Mouse (Mus musculus): ENCODE results near the gene Fkbp2. TPM values are rescaled to one million over a fixed set of nuclear protein-coding genes. Genes with fewer than 3 reads are reported as not detected.

Gene Fkbp2
- polyA plus RNA-seq (2014; fragmentation: Nextera tagmentation; extraction: Ambion mirVana) = 84.4 and 84.8 TPM in 2 replicates

DNA sequence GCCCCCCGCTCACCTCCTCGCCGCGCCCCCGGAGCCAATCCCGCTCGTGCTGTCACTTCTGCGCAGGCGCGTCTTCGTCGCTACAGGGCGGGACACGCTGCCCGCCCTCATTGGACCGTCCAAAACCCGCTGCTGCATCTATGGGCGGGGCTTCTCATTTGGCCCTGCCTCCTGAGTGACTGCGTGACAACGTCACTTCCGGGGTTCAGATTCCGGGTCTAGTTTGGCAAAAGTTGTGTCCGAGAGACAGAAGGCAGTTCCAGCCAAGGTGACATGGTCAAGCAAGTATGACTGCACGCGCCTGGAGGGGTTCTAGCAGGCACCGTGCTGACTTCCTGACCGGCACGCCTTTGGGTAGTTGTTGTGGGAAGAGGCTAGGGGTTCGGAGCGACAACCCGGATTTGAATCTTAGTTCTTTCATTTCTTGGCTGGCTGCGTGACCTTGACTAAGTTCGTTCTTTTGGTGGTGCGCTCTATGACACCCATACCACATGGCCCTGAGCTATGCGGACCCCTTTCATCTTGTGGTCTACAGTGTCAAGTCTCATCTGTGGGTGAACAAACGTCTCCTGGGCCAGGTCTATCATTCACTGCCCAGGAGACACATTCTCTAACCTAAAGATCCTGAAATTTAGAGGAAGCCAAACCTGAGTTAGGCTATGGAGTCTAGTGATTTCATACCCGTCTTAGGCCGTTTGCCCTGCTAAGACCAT is at the start of gene Fkbp2:
Gene Fkbp2, minus strand, starts transcription at position 121 of the 713 bp plus-strand sequence.
- H3K9me3 ChIP-seq (ENCODE audit: low read depth, low read length) = no peaks in the 10 kb centered on the region
- H3K4me3 ChIP-seq (ENCODE audit: low read depth, low read length) = peak within 1 kb of the TSS; percentile 58
- peak within 1 kb of the TSS; percentile 71 for H3K4me2 ChIP-seq
- H3K27ac ChIP-seq (ENCODE audit: low read depth) = peak within 1 kb of the TSS; percentile 89
- no peaks in the 10 kb centered on the region for H3K27me3 ChIP-seq (ENCODE audit: insufficient read depth, low read length)
- H3K4me1 ChIP-seq (ENCODE audit: insufficient read depth) = peaks cover 15% of the 10 kb centered on the region; the same call in 1 of the 2 replicates
- peak; percentile 88 for ATAC-seq (ENCODE audit: insufficient read depth)
- H3K36me3 ChIP-seq (ENCODE audit: insufficient read depth) = peaks cover 51% of the 10 kb centered on the region
- WGBS = 1% methylated on average over 38 of the region's 38 CpGs
- no peak for TF ChIP-seq CTCF (IDR thresholded peaks at IDR 0.05; ENCODE audit: low read depth)
- peak; percentile 100 for DNase-seq
- H3K9ac ChIP-seq = peak within 1 kb of the TSS; percentile 79

- no peaks in the 10 kb centered on the region for H3K27me3 ChIP-seq (ENCODE audit: insufficient read depth, low read length)
- DNase-seq (no peak), ATAC-seq (ENCODE audit: insufficient read depth) (no peak)
- H3K27ac ChIP-seq (ENCODE audit: low read depth) = no peak overlapping the region
- H3K9ac ChIP-seq = no peak overlapping the region
- peaks cover 97% of the 10 kb centered on the region for H3K36me3 ChIP-seq (ENCODE audit: insufficient read depth)
- H3K4me1 ChIP-seq (ENCODE audit: insufficient read depth) = no peaks in the 10 kb centered on the region
- WGBS = 95% methylated on average over 5 of the region's 5 CpGs
- no peak overlapping the region for H3K4me3 ChIP-seq (ENCODE audit: low read depth, low read length)
- H3K4me2 ChIP-seq = no peak overlapping the region
- TF ChIP-seq CTCF (IDR thresholded peaks at IDR 0.05; ENCODE audit: low read depth) = no peak
- no peaks in the 10 kb centered on the region for H3K9me3 ChIP-seq (ENCODE audit: low read depth, low read length)
These were observed 49.2 kb upstream of the Fkbp2 start for GRCm38 (mm10) chr19:7029531-7029930.

- WGBS = 50% methylated on average over 3 of the region's 3 CpGs
- Histone ChIP-seq H3K27ac (ENCODE audit: low read depth) (no peak overlapping the region; the same call in 1 of the 2 replicates), H3K27me3 (ENCODE audit: insufficient read depth, low read length) (no peaks in the 10 kb centered on the region), H3K9ac (no peak overlapping the region), H3K4me3 (ENCODE audit: low read depth, low read length) (no peak overlapping the region), H3K4me2 (no peak overlapping the region), H3K4me1 (ENCODE audit: insufficient read depth) (no peaks in the 10 kb centered on the region), H3K36me3 (ENCODE audit: insufficient read depth) (peaks cover 79% of the 10 kb centered on the region), H3K9me3 (ENCODE audit: low read depth, low read length) (no peaks in the 10 kb centered on the region)
- ATAC-seq (ENCODE audit: insufficient read depth) = no peak
- DNase-seq = peak; percentile 65
- TF ChIP-seq CTCF (IDR thresholded peaks at IDR 0.05; ENCODE audit: low read depth) = peak; percentile 78
These were observed 39.9 kb upstream of the Fkbp2 start for GRCm38 (mm10) chr19:7020224-7020641.

DNA sequence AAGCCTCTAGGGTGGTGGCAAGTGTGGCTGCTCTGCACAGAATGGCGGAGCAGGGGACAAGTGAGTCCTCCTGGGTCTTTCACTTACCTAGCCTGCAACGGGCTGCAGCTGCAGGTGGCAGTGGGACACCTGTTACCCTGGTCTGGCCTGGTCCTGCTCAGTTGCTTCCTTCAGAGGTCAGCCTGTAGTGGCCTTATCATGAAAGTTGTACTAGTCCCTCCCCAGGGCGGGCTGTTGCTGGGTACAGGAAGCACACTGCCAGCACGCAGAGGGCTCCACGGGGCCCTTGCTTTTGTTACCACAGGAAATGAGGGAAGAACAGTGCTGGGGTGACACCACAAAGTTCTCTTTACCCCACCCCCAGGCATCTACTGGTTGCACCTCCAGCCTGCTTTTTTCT is 38.9 kb upstream of the Fkbp2 start, which contains the start of gene Fermt3:
Gene Fermt3, minus strand, starts transcription at position 279 of the 400 bp plus-strand sequence.
- 77% methylated on average over 5 of the region's 5 CpGs for WGBS
- H3K4me2 ChIP-seq = peak within 1 kb of the TSS; percentile 7; the same call in 1 of the 2 replicates
- ATAC-seq (ENCODE audit: insufficient read depth) = peak; percentile 47

GRCm38 (mm10) chr19:7018546-7018945 is 38.2 kb upstream of the Fkbp2 start:
- Histone ChIP-seq H3K9ac (no peak overlapping the region), H3K4me3 (ENCODE audit: low read depth, low read length) (peak overlapping the region; percentile 3; the same call in 1 of the 2 replicates), H3K4me1 (ENCODE audit: insufficient read depth) (no peaks in the 10 kb centered on the region), H3K4me2 (peak overlapping the region; percentile 7; the same call in 1 of the 2 replicates), H3K36me3 (ENCODE audit: insufficient read depth) (peaks cover 70% of the 10 kb centered on the region), H3K27me3 (ENCODE audit: insufficient read depth, low read length) (no peaks in the 10 kb centered on the region), H3K9me3 (ENCODE audit: low read depth, low read length) (no peaks in the 10 kb centered on the region), H3K27ac (ENCODE audit: low read depth) (0 out of 2 replicates have a peak overlapping the region, but pooled peaks have one; percentile 24)
- 84% methylated on average over 11 of the region's 11 CpGs for WGBS
- ATAC-seq (ENCODE audit: insufficient read depth) (no peak), DNase-seq (no peak)
- no peak for TF ChIP-seq CTCF (IDR thresholded peaks at IDR 0.05; ENCODE audit: low read depth)

More for the DNA sequence above, 38.9 kb upstream of the Fkbp2 start, which contains the start of gene Fermt3:
- no peak for TF ChIP-seq CTCF (IDR thresholded peaks at IDR 0.05; ENCODE audit: low read depth)
- peaks cover 70% of the 10 kb centered on the region for H3K36me3 ChIP-seq (ENCODE audit: insufficient read depth)
- no peaks in the 10 kb centered on the region for H3K4me1 ChIP-seq (ENCODE audit: insufficient read depth)
- peak within 1 kb of the TSS; percentile 38; the same call in 1 of the 2 replicates for H3K27ac ChIP-seq (ENCODE audit: low read depth)
- H3K4me3 ChIP-seq (ENCODE audit: low read depth, low read length) = peak within 1 kb of the TSS; percentile 20; the same call in 1 of the 2 replicates
- peak; percentile 38 for DNase-seq
- H3K9me3 ChIP-seq (ENCODE audit: low read depth, low read length) = no peaks in the 10 kb centered on the region
- no peaks in the 10 kb centered on the region for H3K27me3 ChIP-seq (ENCODE audit: insufficient read depth, low read length)
- H3K9ac ChIP-seq = no peak within 1 kb of the TSS; the same call in 1 of the 2 replicates

DNA sequence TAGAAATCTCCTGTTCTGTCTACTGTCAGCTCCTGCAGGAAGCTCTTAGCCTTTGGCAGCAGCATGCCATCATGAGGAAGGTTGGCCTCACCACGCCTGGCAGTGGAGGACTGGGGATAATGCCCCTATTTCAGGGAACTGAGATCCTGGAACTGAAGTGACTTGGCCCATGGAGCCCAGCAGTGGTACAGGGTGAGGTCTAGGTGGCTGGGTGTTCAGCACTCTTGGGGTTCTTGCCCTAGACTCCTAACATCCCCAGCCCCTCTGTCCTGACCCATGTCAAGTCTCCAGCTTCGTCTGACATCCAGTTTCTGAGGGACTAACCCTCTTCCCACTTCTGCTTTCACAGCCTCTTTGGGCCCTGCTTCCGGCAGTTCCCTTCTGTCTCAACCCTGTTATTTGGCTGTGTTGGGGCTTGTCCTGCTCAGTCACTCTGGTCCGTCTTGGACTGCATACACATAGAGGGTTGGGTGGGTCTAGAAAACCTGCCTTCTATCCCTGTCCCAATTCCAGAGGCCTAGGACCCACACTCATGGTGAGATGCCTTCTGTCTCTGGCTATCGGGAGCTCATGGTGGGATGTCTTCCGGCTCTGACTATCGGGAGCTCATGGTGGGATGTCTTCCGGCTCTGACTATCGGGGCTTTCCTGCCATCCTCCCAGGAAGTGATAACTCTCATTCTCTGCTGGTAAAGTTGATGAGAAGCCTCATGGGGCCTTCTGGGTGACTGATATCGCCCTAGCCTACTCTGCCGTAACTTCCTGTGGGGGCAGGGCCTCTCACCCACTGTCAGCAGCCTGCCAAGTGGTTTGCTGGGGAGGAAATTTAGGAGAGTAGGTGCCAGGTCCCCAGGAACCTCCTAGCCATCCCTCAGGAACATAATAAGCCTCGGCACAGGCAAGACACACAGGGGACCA is 37.5 kb upstream of the Fkbp2 start:
- WGBS = 69% methylated on average over 12 of the region's 12 CpGs
- no peaks in the 10 kb centered on the region for H3K4me1 ChIP-seq (ENCODE audit: insufficient read depth)
- no peaks in the 10 kb centered on the region for H3K27me3 ChIP-seq (ENCODE audit: insufficient read depth, low read length)
- ATAC-seq (ENCODE audit: insufficient read depth) = no peak
- no peak overlapping the region for H3K9ac ChIP-seq
- DNase-seq = no peak
- H3K4me2 ChIP-seq = peak overlapping the region; percentile 7; the same call in 1 of the 2 replicates
- H3K9me3 ChIP-seq (ENCODE audit: low read depth, low read length) = no peaks in the 10 kb centered on the region
- H3K4me3 ChIP-seq (ENCODE audit: low read depth, low read length) = 0 out of 2 replicates have a peak overlapping the region, but pooled peaks have one; percentile 3
- H3K36me3 ChIP-seq (ENCODE audit: insufficient read depth) = peaks cover 67% of the 10 kb centered on the region
- H3K27ac ChIP-seq (ENCODE audit: low read depth) = peak overlapping the region; percentile 46; the same call in 1 of the 2 replicates
- TF ChIP-seq CTCF (IDR thresholded peaks at IDR 0.05; ENCODE audit: low read depth) = no peak
